19 mouse cellular contexts compared by ENCODE assay signal in genomic region chr5:130491471-130491870, GRCm38 (mm10).
A peak's percentile ranks its signal among the peaks of the same experiment; 100 is the strongest.
DNase-seq lines count a peak whose midpoint lies in the region; ATAC-seq and TF ChIP-seq lines count a peak whose summit lies in the region.
"Had no signal": no experiment of that assay in that cellular context is flagged by ENCODE, and none has a peak within 500 bp of the region (broad histone marks: within the 10 kb centered on the region; RNA-seq: fewer than 3 reads in every experiment).

No protein-coding gene starts in this region.

- H3K4me3 ChIP-seq in forebrain, embryonic 14.5 days (ENCODE audit: low read depth, low read length): no peak overlapping the region
- H3K4me3 ChIP-seq in forebrain, embryonic 10.5 days: no peak overlapping the region
- no peak overlapping the region for H3K4me3 ChIP-seq in liver, adult 2 months (ENCODE audit: insufficient read depth, low read depth, low read length)
- H3K4me3 ChIP-seq in liver, embryonic 11.5 days (ENCODE audit: low read depth, low read length): no peak overlapping the region
- H3K4me3 ChIP-seq: embryonic facial prominence, embryonic 12.5 days; embryonic facial prominence, embryonic 15.5 days; forebrain, embryonic 12.5 days; heart, adult 2 months; heart, embryonic 10.5 days; hindbrain, embryonic 12.5 days; hindbrain, embryonic 15.5 days had no signal

- no peak overlapping the region for H3K4me2 ChIP-seq in forebrain, embryonic 14.5 days (ENCODE audit: low read length)
- H3K4me2 ChIP-seq in liver, embryonic 11.5 days: no peak overlapping the region
- H3K4me2 ChIP-seq: embryonic facial prominence, embryonic 12.5 days; embryonic facial prominence, embryonic 15.5 days; forebrain, embryonic 12.5 days; hindbrain, embryonic 12.5 days; hindbrain, embryonic 15.5 days had no signal

- no peak overlapping the region for H3K27ac ChIP-seq in forebrain, embryonic 14.5 days (ENCODE audit: low read depth, low read length)
- H3K27ac ChIP-seq in forebrain, embryonic 10.5 days: no peak overlapping the region
- no peak overlapping the region for H3K27ac ChIP-seq in liver, adult 2 months (replicated peaks; ENCODE audit: insufficient read depth, low read depth, low read length)
- no peak overlapping the region for H3K27ac ChIP-seq in liver, embryonic 11.5 days (ENCODE audit: low read depth, low read length)
- H3K27ac ChIP-seq: embryonic facial prominence, embryonic 12.5 days; embryonic facial prominence, embryonic 15.5 days; forebrain, embryonic 12.5 days; heart, adult 2 months; heart, embryonic 10.5 days; hindbrain, embryonic 12.5 days; hindbrain, embryonic 15.5 days had no signal

- H3K9me3 ChIP-seq in forebrain, embryonic 14.5 days (replicated peaks; ENCODE audit: control insufficient read depth, low read length): no peaks in the 10 kb centered on the region
- no peaks in the 10 kb centered on the region for H3K9me3 ChIP-seq in forebrain, embryonic 10.5 days
- no peaks in the 10 kb centered on the region for H3K9me3 ChIP-seq in liver, embryonic 11.5 days (ENCODE audit: control insufficient read depth, low read length)
- H3K9me3 ChIP-seq: embryonic facial prominence, embryonic 12.5 days; embryonic facial prominence, embryonic 15.5 days; forebrain, embryonic 12.5 days; heart, embryonic 10.5 days; hindbrain, embryonic 12.5 days; hindbrain, embryonic 15.5 days had no signal

- no peaks in the 10 kb centered on the region for H3K27me3 ChIP-seq in forebrain, embryonic 14.5 days (replicated peaks; ENCODE audit: control insufficient read depth, insufficient read depth, low read length)
- H3K27me3 ChIP-seq in forebrain, embryonic 10.5 days (ENCODE audit: poor library complexity, severe bottlenecking): no peaks in the 10 kb centered on the region
- H3K27me3 ChIP-seq in liver, adult 2 months (ENCODE audit: control insufficient read depth, insufficient read depth, low read length): no peaks in the 10 kb centered on the region
- H3K27me3 ChIP-seq in liver, embryonic 11.5 days (replicated peaks; ENCODE audit: control insufficient read depth, insufficient read depth, low read length): no peaks in the 10 kb centered on the region
- H3K27me3 ChIP-seq: embryonic facial prominence, embryonic 12.5 days; embryonic facial prominence, embryonic 15.5 days; forebrain, embryonic 12.5 days; hindbrain, embryonic 12.5 days; hindbrain, embryonic 15.5 days had no signal

- H3K36me3 ChIP-seq in forebrain, embryonic 14.5 days (ENCODE audit: control insufficient read depth, insufficient read depth, low read length): no peaks in the 10 kb centered on the region
- no peaks in the 10 kb centered on the region for H3K36me3 ChIP-seq in forebrain, embryonic 10.5 days (replicated peaks)
- H3K36me3 ChIP-seq in liver, adult 2 months (ENCODE audit: control insufficient read depth, insufficient read depth, low read length): no peaks in the 10 kb centered on the region
- no peaks in the 10 kb centered on the region for H3K36me3 ChIP-seq in liver, embryonic 11.5 days (ENCODE audit: control insufficient read depth, insufficient read depth, low read length)
- H3K36me3 ChIP-seq: embryonic facial prominence, embryonic 12.5 days; embryonic facial prominence, embryonic 15.5 days; forebrain, embryonic 12.5 days; heart, embryonic 10.5 days; hindbrain, embryonic 12.5 days; hindbrain, embryonic 15.5 days had no signal

- no peak for TF ChIP-seq CTCF in liver, adult 2 months (IDR thresholded peaks at IDR 0.05; ENCODE audit: low read depth, low read length)

- H3K9ac ChIP-seq in forebrain, embryonic 14.5 days (ENCODE audit: low read length): no peak overlapping the region
- H3K9ac ChIP-seq in liver, adult 2 months (ENCODE audit: low read depth, low read length): no peak overlapping the region
- H3K9ac ChIP-seq in liver, embryonic 11.5 days (ENCODE audit: low read depth, low read length): no peak overlapping the region
- H3K9ac ChIP-seq: embryonic facial prominence, embryonic 12.5 days; embryonic facial prominence, embryonic 15.5 days; forebrain, embryonic 12.5 days; hindbrain, embryonic 12.5 days; hindbrain, embryonic 15.5 days had no signal

- DNase-seq in cerebellum, adult 18-20 months: peak; percentile 27 to 34
- no peak for DNase-seq in cerebellum, adult 9-11 months
- peak; percentile 59 for DNase-seq in forebrain, embryonic 14.5 days (ENCODE audit: low spot score)
- DNase-seq in forebrain, embryonic 10.5 days (ENCODE audit: extremely low spot score, low spot score): no peak
- DNase-seq in liver, adult 2 months (ENCODE audit: extremely low read depth, low read depth, low spot score): peak; percentile 2
- no peak for DNase-seq in liver, embryonic 11.5 days (ENCODE audit: low spot score)
- DNase-seq: adrenal gland, adult 8-10 months; adrenal gland, postnatal 25 days; gastrocnemius, postnatal 25 days; heart, adult 2 months; kidney, adult 2 months had no signal

- TF ChIP-seq POLR2A in liver, adult 2 months (IDR thresholded peaks at IDR 0.05; ENCODE audit: extremely low read depth, insufficient read depth, low read length): no peak

- ATAC-seq in forebrain, embryonic 14.5 days: no peak
- ATAC-seq in liver, embryonic 11.5 days (replicated peaks; ENCODE audit: low FRiP score): no peak
- ATAC-seq: activated CD4-positive, CD25-positive, alpha-beta regulatory T cell, adult 4 months; intestine, postnatal 0 days had no signal

- H3K4me1 ChIP-seq in forebrain, embryonic 14.5 days (ENCODE audit: control insufficient read depth, insufficient read depth, low read length): no peaks in the 10 kb centered on the region
- no peaks in the 10 kb centered on the region for H3K4me1 ChIP-seq in forebrain, embryonic 10.5 days
- no peaks in the 10 kb centered on the region for H3K4me1 ChIP-seq in liver, adult 2 months (ENCODE audit: control insufficient read depth, insufficient read depth, low read length)
- no peaks in the 10 kb centered on the region for H3K4me1 ChIP-seq in liver, embryonic 11.5 days (replicated peaks; ENCODE audit: control insufficient read depth, insufficient read depth, low read length)
- H3K4me1 ChIP-seq: embryonic facial prominence, embryonic 12.5 days; embryonic facial prominence, embryonic 15.5 days; forebrain, embryonic 12.5 days; heart, embryonic 10.5 days; hindbrain, embryonic 12.5 days; hindbrain, embryonic 15.5 days had no signal

- 67% methylated on average over 5 of the region's 5 CpGs for WGBS in forebrain, embryonic 14.5 days
- WGBS in forebrain, embryonic 10.5 days: 95% methylated on average over 5 of the region's 5 CpGs
- 84% methylated on average over 5 of the region's 5 CpGs for WGBS in liver, adult 2 months
- 82% methylated on average over 5 of the region's 5 CpGs for WGBS in liver, embryonic 11.5 days

- no peaks in the 10 kb centered on the region for H3K79me2 ChIP-seq in liver, adult 2 months (ENCODE audit: control insufficient read depth, insufficient read depth, low read length)

Comparison
In these comparisons a context has a peak if more than half of its experiments do, and no peak if none do; other contexts are left out.
1. DNase-seq: peak in cerebellum, adult 18-20 months (2 of 2), forebrain, embryonic 14.5 days (single experiment) and liver, adult 2 months (single experiment); none in cerebellum, adult 9-11 months (single experiment), forebrain, embryonic 10.5 days (single experiment) and liver, embryonic 11.5 days (single experiment).